Mouse (Mus musculus): ENCODE results near the gene Edar.

- TF ChIP-seq POLR2A (IDR thresholded peaks at IDR 0.05; ENCODE audit: low read depth, low read length) (no peak), CTCF (conservative IDR thresholded peaks at IDR 0.05; ENCODE audit: insufficient read depth, insufficient read length, low read depth, low read length) (no peak)
Observed at GRCm38 (mm10) chr10:58698955-58699354, 23.5 kb upstream of the Edar start.

Measured in kidney, adult 2 months (tissue).